Mouse (Mus musculus) ES-CJ7 (cell line): Measurements from ENCODE around the gene Pgf.

Source experiments
- DNase-seq: peaks from one replicate; pipeline ENCODE4 v3.0.0; 2011; ENCODE audit warnings: low read depth, low spot score

Gene Pgf

DNA sequence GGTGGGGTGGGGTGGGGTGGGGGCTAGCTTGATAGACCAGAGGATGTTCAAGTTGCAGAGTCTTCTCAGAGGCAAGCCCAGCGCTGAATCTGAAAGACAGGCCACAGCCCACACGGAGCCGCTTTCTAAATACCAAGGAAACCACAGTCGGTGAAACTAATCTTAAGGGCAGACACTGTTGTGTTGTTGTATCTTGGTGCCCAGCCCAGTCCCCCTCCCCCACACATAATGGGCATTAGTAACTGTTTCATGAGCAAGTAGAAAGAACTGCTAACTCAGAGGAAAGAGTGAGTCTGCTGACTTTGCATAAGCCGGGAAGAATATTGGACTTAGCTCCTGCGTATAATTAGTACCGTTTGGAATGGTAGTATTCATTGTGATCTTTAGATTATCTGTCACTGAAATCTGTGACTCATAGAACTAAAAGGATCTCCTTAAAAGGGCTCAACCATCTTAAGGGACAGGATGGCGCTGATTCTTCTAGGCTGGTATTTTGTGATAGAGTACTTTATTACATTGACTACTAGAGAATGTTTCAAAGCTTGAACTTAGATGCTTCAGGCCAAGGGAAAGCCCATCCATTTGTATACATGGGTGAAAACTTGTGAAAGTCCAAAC lies 50.5 kb downstream of the Pgf start:
- DNase-seq = no peak

DNA sequence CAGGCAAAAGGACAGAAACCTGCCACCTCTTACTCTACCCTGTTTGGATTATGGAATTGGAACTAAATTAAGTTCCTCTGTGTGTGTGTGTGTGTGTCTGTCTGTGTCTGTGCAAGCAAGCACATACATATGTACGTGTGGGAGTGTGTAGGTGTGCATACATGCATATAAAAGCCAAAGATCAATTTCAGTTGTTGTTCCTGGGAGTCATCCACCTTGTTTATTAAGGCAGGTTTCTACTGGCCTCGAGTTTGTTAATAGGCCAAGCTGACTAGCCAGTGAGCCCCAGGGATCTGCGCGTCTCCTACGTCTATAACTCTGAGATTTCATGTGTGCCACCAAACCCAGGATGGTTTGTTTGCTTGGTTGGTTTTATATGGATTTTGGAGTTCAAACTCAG lies 52.8 kb downstream of the Pgf start:
- DNase-seq = no peak

DNA sequence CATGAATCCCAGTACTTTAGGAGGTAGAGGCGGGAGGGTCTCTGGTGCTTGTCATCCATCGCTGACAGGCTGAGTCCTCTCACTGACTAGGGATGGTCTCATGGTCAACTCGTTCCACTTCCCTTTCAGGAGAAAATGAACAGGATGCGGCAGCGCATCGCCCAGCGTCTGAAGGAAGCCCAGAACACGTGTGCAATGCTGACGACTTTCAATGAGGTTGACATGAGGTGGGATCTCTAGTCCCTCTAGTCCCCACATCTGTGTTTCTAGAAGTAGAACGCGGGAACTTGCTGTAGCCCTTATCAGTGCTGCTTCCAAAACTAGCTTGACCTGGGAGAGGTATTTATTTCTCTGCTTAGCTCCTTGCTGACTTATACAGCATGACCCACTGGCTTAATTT lies 53.9 kb downstream of the Pgf start:
- no peak for DNase-seq

DNA sequence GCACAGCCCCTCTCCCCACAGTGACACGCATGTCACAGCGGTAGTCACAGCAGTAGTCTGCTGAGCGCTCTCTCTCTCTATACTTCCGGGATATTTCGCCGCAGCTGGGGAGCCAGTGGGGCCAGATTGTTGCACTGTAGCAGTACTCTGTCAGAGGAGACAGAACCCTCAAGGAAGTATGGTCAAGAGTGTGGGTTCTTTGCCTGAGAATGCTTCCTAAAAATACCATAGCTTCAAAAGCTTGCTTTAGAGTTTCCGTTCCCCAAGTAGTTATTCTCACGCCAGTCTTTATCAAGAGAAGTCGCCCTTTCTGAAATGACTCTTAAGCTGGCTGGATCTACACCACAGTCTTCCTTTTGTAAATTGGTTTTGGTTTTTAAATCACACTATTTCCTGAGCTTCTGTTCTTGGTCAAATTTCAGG lies 54.5 kb downstream of the Pgf start:
- DNase-seq = no peak

DNA sequence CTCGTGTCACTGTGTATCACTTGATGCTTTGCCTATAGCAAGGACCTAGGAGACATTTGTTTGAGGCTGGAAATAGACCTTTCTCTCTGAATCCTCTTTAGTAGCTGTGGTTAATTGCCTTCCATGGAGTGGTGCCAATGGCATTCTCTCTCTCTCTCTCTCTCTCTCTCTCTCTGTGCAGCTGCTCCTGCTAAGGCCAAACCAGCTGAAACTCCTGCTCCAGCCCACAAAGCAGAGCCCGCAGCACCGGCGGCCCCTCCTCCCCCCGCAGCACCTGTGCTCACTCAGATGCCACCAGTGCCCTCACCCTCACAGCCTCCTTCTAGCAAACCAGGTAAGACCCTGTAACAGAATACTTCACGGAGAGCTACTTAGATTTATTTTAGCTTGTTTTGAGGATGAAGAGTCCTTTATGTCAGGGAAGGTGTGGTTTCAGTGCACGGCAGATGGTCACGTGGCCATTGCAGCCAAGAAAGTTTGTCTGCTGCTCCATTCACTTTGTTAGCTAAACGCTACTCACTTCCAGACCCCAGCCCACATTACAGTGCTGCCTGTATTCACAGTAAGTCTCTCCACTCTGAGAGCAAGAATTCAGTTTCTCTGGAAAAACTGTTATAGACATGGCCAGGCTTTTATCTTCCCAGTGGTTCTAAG lies 55.7 kb downstream of the Pgf start:
- no peak for DNase-seq
